Mouse (Mus musculus) thymus, adult 18-20 months (tissue): ENCODE results near the gene Gm10974.

Experiments used
- DNase-seq, 2 experiments: peaks; one replicate each; pipeline ENCODE4 v3.0.0; 2022; ENCODE audit warnings: mixed read lengths in 2 of 2

The Gm10974 gene

DNA sequence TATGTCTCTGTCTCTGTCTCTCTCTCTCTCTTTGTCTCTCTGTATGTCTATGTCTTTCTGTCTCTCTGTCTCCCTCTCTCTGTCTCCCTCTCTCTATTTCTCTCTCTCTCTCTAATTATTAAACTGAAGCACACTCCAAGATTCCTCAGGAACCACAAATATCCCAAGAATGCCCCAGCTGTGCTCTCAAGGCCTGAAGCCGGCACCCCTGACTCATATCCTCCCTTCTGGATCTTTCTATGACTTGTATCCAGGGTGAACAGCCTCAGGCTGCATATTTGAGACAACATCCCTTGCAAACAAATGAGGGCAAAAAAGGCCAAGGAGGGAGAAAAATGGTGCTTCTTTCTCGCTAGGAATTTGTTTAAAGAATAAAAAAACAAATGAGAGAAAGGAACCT lies at the start of gene Gm10974:
Gm10974 (plus strand) TSS at position 2 of the 400 bp plus-strand sequence.
- DNase-seq = no peak

DNA sequence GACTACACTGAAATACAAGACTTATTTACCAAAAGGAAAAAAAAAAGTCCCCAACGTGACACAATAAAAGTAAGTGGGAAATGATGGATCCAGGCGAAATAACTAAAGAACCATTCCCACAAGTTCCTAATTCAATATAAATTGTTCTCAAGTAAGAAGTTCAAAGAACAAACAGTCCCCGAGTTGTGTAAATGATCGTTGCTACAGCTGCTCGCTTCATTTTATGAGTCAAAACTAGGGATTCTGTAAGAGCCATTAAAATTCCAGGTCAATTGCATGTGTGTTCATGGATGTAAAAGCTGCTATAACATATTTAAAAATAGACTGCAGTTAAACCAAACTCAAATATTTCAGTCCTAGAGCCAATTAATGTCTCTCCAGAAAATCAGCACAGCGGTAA lies 47.6 kb upstream of the Gm10974 start:
- DNase-seq = no peak

DNA sequence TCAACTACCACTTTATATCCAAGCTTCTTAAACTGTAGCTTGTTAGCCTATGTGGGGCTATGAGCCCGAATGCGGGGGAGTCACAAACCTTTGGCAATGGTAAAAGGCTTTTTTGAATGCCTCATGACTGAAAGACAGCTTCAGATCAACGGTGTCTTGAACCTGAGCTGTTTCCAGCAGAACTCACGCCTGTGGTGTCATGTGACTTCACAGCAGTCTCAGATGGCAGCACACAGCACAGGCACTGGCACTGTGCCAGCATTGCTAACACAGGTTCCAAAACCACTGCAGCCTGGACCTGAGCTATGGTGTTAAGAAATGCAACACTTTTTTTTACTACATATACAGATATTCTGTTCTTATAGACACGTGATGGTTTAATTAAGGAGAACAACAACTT lies 44.7 kb upstream of the Gm10974 start:
- DNase-seq = no peak

DNA sequence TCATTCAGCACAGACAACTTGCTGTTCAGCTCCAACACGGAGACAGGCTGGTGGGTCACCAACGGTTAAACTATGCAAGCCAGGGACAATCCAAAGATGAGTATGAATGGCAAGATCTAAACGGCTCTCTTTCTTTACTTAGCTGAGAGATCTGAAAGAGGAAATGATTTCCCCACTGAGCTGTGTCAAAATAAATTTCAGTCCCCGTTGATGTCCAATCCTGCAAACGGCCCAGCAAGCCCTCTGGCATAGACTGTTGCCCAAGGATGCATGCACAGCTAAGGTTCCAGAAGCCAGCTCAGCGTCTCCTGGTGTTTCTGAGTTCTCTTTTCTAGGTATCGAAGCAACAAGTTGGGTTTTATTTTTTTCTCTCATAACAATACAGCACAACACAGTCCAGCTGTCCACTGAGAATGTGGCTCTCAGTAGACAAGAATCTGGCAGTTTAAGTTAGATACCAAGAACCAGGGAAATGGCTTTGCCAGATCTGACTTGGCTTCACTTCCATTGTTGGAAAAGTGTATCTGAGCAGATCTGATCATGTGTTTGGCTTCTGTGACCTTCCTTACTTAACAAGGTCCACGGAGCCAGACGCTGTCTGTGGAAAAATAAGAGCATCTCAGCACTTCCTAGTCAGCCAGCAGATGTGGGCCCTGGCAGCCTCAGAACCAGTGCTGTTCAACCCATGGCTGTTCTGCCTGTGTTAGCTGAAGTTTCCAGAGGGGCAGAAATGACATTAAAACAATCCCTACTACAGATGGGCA lies 42.3 kb upstream of the Gm10974 start:
- DNase-seq = no peak

DNA sequence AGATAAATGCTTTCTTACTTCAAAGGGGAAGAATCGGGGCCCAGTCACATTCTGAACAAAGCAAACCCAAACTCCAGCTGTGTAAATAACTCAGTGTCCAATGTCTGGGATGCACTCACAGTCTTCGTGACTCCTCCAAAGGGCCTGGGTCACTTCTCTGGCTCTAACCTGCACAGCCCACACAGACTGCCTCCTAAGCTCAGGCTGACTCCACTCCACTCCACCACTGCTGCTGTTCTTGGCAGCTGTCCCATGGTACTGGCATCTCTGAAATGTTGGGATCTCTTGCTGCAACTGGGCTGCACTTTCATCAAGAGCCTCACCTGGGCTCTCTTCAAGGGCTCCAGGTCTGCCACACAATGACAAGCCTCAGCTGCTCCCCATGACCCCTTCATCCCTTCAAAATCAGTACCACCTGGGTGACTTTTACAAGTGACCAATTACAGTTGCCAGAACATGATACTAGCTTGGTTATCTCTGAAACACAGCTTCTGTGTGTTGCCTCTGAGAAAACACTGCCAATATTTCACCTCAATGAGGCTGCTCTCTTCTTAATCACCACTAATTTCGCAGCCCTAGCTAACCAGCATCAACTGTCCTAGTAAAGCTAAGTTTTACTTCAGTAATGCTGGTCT lies 40.2 kb upstream of the Gm10974 start:
- no peak for DNase-seq

DNA sequence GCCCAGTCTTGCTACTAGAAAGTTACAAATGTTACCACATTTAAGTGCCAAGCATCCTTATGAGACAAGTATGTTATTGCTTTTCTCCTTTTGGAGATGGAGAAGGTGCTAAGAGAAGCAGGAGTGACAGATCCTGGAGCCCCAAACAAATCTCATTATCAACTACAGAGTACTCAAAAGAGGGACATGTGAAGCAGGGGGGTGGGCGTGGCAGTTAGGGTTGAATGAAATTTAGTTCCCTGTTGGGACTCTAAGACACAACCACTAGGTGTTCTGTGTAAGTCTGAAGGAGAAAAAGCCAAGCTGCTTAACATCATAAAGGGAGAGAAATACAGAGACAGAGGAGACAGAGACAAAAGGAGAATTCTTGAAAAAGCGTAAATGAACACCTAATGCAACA lies 38.2 kb upstream of the Gm10974 start:
- DNase-seq = no peak

DNA sequence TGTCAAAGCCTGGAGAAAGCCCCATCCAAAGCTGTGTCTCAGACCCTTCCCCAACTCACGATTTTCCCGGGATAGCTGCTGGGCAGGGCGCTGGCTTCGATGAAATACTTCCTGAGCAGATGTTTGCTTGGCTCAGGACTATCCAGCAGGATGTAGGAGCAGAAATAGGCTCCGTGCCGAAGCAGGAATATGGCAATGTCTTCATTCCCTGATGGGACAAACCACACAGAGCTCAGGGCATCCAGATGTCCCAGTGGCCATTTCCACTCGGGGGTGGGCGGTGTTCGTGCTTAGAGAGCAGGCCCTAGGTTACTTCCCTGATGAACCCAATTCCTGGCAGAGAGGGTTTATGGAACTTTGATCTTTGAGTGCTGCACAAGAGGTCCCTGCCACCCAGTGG lies 35.1 kb upstream of the Gm10974 start:
- DNase-seq = no peak

DNA sequence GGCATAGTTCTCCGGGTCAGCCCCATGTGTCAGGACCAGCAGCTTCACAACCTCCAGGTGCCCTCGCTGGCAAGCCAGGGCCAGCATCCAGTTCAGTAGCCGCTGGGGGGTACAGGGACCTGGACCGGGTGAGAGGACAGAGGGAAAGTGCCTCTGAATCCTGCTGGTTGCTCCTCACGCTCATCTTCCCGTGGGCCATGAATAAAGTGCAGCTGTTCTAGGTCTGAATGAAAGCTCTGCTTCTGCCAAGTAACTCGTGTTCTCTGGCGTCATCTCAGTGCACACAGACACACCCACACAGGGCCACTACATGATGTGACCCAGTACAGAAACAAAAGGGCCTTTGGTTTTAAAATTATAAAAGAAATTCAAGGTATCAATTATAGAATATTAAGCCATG lies 33.4 kb upstream of the Gm10974 start:
- DNase-seq = no peak

DNA sequence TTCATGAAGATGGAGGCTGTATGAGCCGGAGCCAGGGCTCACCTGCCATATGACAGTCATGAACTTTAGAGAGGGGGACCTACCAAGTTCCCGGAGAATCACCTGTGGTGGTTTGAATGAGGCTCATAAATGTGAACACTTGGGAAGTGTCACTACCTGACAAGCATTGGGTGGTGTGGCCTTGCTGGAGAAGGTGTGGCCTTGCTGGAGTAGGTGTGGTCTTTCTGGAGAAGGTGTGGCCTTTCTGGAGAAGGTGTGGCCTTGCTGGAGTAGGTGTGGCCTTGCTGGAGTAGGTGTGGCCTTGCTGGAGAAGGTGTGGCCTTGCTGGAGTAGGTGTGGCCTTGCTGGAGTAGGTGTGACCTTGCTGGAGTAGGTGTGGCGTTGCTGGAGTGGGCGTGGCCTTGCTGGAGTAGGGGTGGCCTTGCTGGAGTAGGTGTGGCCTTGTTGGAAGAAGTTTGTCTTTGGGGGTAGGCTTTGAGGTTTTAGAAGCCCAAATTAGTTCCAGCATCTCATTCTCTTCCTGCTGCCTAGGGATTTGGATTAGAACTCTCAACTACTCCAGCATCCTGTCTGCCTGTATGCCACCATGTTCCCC lies 31.7 kb upstream of the Gm10974 start:
- no peak for DNase-seq

DNA sequence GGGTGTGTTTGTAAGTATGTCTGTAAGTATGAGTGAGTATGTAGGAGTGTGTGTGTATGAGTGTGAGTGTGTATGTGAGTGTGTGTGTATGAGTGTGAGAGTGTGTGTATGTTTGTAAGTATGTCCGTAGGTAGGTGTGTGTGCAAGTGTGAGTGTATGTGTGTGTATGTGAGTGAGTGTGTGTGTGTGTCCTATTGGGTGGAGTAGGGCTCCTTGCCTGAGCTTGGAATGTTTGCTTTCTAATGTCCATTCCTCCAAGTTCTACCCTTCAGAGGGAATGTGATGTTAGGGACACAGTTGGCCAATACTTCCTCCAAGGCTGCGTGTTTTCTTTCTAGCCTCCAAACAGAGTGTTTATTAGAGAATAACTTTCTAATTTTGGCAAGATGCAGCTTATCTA lies 28.8 kb upstream of the Gm10974 start:
- DNase-seq = no peak

DNA sequence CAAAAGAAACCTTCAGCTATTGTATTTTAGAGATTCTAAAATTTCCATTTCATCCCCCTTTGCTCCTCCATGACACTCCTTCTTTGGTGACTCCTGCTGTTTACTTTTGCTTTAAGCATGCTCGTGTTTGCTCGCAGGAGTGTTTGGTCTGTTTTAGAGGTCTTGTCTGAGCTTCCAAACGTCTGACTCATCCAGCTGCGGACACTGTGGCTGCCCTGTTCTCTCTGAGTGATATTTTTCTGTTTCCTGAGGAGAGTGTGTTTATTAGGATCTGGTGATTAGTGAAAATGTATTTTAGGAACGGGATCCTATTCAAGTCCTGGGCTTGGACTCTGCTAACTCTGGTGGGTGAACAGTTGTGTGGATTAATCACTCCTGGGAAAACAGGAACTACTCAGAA lies 26.1 kb upstream of the Gm10974 start:
- no peak for DNase-seq

DNA sequence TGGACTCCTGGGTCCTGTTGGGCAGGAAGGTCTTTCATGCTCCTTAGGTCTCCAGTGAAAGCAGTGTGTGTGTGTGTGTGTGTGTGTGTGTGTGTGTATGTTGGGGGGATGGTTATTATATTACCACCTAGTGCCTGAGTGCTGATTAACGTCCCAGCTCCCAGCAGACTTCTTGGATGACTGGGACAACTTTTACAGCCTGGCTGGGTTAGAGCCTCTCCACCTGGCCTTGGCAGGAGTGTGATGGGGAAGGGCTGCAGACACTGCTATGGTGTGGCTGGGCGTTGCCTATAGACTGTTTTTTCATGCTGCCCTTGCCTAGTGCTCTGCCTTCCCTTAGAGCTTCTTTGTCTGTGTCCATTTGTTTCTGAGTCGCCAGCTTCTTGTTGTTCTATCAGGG lies 25.7 kb upstream of the Gm10974 start:
- no peak for DNase-seq

DNA sequence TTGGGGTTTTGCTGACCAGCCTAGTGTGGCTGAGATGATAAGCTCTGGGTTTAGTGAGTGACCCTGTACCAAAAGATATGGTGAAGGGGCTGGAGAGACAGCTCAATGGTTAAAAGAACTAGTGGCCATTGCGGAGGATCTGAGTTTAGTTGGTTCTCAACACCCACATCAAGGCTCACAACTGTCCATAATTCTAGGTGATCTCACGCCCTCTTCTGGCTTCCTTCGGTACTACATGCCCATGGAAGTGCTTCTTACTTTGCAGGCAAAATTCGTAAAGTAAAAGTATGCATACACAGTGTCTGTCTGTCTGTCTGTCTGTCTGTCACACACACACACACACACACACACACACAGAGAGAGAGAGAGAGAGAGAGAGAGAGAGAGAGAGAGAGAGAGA lies 23.4 kb upstream of the Gm10974 start:
- DNase-seq = no peak

DNA sequence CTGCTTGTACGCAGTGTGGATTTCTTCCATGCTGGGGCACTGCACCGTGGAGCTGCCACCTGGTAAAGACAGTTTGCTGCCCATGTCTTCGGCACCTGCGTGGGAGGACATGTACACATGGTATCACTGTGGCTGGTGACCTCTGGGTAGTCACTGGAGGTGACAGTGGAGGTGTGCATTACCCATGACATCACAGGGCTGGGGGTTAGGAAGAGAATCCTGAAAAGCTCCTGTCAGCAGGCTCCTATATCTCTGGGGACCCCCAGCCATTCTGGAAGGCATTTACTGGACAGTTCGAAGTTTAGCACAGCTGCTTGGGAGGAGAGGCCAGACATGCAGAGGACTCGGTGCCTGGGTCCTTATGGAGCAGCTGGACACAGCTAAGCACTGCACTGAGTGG lies 22.9 kb upstream of the Gm10974 start:
- no peak for DNase-seq

DNA sequence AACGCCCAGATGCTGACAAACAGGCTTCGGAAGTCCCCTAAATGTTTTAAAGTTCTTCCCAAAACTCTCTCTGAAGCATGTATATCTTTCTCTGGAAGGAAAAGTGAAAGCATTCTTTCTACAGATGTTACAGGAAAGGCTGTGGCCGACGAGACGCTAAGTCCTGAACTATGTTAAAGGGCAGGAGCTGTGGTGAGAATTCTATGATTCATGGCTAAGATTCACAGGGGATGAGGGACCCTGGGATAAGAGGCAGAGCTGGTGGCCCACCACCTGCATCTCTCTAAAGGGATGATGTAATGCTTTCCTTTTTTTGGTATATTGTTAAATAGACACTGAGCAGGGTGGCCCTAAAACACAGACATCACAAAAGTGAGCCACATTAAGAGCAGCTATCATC lies 22.4 kb upstream of the Gm10974 start:
- no peak for DNase-seq

DNA sequence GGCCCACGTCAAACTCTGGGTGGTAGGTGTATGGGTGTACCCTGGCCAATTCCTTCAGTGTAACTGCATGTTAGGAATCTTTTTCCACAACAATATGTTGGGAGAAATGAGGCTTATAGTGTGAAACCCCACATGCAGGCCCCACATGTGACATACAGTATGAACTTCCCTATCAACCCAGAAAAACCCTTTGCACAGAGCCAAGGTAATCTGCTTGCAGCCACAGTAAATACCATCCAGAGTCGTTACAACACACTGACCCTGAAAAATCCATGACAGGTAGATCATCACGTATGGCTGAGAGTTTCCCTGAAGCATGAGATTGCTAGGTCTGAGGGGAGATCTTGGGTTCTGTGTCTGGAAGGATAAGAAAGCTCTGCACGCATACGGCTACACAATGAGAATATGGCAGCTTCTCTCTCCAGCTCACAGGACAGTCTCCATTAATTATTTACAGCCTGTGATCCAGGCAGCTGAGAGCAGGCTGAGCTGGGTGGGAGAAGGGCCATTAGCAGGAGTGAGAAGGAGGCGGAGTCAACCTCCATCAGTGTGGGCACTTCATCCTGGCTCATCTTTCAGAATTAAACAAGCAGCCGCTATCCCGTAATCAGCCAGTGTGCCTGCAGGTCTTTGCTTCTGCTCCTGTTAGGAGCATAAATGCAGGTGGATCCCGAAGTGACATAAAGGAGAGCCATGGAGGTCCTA lies 18.6 kb upstream of the Gm10974 start:
- DNase-seq = no peak

DNA sequence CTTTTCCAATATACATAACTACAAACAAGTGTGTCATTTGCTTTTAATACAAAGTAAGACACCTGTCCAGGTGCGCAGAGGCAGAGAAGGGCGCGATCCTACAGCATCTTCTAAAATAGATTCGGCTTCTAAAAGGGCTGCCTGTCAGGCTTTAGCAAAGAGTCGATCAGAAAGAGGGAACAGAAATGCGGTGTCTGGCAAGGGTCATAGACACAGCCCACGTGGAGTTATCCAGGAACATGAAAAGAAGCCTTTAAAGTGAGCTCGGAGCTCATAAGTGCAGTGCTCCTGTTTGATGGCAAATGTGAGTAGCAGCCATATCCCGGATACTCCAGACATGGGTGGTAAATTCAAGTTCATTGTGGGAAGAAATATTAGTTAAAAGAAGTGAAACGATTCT lies 17.1 kb upstream of the Gm10974 start:
- no peak for DNase-seq

DNA sequence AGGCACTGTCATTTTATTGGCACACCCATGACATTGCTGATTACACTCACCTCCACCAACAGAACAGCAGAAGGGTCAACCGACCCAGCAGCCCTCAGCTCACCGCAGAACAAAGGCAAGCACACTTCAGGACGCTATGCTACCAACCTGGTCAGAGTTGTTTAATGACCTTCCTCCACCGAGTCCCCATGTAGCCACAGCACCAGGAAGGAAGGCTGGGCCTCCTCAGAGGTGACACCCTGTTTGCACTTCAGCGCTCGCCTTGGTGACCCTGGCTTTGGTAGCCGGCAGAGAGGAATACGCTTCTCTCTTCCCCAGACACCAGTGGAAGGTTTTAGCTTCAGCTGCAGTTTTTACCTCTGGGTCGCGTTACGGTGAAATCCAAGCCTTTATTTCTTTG lies 16.0 kb upstream of the Gm10974 start:
- DNase-seq = no peak

DNA sequence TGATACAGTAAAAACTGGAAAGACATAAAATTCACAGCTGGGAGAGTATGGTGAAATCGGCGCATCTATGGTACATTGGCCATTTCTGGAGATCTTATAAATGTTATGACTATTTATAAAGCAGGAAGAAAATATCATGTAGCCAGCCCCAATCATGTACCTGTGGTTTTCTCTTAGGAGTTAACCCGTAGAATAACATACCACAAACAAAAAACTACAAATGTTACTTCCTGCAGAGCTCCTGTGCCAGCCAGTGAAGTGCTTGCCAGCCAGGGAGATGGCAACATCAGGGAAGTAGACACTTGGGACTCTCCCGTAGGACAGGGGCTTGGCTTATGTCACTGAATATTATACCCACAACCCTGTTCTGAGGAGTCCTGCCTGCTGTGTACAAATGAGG lies 14.6 kb upstream of the Gm10974 start:
- no peak for DNase-seq

DNA sequence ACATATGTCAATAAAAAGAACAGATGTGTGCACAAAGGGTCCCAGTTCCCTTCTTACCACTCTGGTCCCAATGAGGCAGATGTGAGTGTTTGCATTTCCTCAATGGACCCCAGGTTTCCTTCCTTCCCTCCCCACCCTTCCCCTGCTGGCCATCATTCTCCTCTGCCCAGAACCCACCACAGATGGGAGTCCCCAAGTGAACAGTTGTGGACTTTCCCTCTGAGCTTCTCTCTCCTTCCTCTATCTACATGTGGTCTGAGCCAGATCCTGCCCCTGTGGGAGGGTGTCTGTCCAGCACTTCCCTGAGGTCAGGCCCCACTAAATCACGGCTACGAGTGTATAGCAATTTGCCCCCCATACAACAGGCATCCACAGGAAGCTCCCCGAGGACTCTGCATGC lies 10.8 kb upstream of the Gm10974 start:
- no peak for DNase-seq

DNA sequence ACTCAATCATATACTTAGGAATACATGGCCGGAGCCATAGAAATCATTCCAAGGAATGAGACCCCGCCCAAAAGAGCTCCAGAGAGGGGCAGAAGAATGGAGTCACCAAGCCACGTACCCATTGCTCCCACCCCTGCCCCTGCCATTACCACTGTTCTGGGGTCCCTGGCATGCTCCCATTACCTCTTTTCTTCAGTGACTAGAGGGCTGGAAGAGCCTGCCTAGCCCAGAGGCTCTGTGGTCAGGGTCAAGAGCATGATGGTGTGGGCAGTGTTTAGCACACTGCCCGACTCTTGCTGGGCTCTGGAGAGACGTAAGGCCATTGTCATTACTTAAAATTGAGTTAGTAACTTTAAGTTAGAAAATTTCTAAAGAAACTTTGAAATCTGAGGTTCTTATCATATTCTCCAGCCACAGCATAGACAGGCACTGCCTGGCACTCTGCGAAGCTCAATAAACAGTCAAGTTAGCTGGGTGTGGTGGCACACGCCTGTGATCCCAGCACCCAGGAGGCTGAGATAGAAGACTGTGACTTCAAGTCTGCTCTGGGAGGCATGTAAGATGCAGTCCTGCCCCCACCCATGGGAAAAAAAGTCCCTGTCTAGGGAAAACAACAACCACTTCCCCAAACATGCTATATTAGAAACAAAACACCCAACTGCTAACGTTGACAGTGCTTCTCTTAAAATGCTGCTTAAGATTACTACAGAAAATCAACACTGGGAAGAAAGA lies 9.7 kb upstream of the Gm10974 start:
- no peak for DNase-seq

DNA sequence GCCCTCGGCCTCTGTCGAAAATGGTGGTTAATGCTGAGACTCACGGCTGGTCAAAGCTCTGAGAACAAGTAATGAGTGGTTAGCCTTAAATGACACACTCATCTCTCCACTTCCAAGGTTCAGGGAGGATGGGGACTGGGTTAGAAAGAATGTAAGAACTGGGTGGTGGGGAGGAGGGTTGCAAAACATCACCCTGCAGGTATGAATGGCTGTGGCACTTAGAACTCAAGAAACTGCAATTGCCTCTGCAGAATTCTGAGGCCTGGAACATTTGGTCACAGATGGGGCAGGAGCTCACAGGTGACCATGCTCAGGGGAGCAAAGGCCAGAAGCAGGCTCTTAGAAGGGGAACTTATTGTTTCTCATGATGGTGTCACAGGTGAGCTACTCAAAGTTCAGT lies 7.2 kb upstream of the Gm10974 start:
- DNase-seq = no peak

DNA sequence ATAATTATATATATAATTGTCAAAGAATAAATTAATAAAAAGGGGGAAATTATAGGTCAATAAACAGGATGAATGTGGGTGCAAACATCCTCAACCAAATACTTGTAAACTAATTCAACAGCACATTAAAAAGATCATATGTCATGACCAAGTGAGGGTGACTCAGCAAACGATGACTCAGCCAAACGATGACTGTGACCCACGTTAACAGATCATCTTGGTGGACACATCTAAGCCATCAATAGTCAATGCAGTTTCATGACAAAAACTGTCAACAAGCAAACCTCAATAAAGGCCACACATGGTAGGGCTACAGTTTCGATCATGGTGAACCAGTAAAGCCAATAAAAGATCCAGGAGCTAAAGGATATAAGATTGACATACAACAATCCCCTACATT lies 6.7 kb upstream of the Gm10974 start:
- DNase-seq = no peak
